Mouse (Mus musculus) cerebellum, postnatal 25 days (tissue): ENCODE data around the gene Olfr1392.
"Not testable (repeated sequence)": the region's sequence is repeated elsewhere in the genome, so short reads cannot be mapped to it uniquely, and the experiment has no call there.

Source experiments
- DNase-seq, 2 experiments: peaks; one replicate each; pipeline ENCODE4 v3.0.0; 2021; ENCODE audit warnings: mixed read lengths in 2 of 2

Gene Olfr1392

DNA sequence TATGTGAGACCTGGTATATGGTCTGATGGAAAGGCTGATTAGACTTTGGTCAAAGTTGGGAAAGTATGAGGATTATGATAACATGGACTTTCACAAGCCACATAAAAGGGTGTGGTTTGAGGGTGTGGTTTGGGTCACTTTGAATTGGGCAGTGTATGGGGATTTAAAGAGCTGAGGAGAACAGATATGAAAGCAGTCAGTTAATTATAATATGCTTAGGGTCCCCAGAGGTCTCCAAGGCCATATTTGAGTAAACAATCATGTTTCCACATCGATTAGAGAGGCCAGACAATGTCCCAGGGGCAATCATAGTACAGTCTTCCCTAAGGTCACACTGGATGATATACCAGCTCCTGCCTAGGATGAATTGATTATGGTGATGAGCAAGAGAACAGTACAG lies at the start of gene Olfr1392:
TSS of gene Olfr1392 (plus strand) at position 301 of the 400 bp plus-strand sequence.
- not testable (repeated sequence) for DNase-seq

GRCm38 (mm10) chr11:49235459-49236207 lies 49.4 kb upstream of the Olfr1392 start:
- DNase-seq = no peak

DNA sequence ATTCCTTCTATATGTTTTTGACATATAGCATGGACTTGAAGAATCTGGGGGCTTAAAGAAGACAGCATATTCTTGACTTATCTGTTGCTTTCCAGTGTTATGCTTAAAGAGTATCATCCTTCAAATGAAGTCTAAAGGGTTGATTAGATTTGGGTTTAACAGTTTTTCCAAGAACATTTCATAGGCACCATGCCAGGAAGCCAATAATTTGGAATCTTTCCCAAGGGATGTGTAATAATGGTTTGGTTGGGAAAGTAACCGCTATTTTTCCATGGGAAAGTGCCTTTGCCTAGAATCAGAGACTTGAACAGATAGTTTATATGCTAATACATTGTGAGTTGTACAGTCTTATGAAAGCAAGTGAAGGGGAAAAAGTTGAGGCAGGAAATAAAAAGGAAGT lies 48.2 kb upstream of the Olfr1392 start:
- DNase-seq = no peak

DNA sequence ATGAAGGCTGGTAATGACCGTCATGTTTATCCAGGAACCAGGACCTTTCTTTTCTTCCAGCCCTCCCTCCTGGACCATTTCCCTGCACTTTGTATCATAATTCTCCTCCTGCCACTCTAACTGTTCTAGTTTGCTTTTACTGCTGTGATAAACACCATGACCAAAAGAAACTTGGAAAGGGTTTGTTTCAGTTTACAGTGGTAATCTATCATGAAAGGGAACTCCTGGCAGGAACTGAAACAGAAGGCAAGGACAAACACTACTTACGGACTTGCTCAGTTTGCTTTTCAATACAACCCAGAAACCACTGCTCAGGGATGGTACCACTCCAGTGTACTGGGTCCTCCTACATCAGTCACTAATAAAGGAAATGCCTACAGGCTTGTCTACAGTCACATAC lies 47.5 kb upstream of the Olfr1392 start:
- DNase-seq = no peak

- DNase-seq = no peak
Observed at GRCm38 (mm10) chr11:49240310-49240709, 44.8 kb upstream of the Olfr1392 start.

- no peak for DNase-seq
Observed at GRCm38 (mm10) chr11:49240874-49241273, 44.2 kb upstream of the Olfr1392 start.

DNA sequence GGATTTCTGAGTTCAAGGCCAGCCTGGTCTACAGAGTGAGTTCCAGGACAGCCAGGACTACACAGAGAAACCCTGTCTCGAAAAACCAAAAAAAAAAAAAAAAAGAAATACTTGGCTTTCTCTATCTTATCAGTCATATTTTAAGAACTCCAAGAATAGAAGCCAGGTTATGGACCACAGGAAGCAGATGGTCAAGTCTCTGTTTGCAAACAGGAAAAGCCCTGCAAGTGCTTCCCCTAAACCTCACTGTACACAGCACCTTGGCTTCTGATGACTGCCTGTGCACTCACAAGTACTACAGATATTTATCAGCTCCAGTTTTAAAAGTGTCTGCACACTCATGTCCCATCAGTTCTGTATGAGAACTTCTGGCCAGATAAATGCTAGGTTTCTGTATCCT lies 43.6 kb upstream of the Olfr1392 start:
- no peak for DNase-seq

- DNase-seq = no peak
Observed at GRCm38 (mm10) chr11:49242944-49243626, 42.0 kb upstream of the Olfr1392 start.

GRCm38 (mm10) chr11:49243727-49244594 lies 41.1 kb upstream of the Olfr1392 start, which contains the start of gene Mgat1:
Gene Mgat1 (plus strand): TSS chr11:49244191.
- DNase-seq = peak; percentile 92 to 93

- no peak for DNase-seq
Observed at GRCm38 (mm10) chr11:49244595-49244930, 40.5 kb upstream of the Olfr1392 start.

DNA sequence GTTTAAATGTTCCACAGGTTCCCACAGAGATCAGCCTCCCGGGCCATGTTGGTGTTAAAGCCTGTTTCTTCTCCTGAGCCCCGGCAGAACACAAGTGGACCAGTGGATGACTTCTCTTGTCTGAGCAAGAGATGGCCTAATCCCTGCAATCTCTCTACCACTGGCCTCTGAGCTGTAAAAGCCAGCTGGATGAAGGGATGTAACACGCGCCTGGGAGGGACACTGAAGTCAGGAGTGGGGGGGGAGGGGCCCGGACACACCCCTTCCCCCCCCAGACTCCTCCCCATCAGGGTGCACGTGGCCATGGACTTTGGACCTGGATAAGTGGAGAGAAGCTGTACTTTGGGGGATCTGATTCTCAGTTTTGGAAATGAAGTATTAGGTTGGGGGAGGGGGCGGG lies 39.9 kb upstream of the Olfr1392 start:
- peak in 1 of 2 experiments; percentile 28 for DNase-seq

DNA sequence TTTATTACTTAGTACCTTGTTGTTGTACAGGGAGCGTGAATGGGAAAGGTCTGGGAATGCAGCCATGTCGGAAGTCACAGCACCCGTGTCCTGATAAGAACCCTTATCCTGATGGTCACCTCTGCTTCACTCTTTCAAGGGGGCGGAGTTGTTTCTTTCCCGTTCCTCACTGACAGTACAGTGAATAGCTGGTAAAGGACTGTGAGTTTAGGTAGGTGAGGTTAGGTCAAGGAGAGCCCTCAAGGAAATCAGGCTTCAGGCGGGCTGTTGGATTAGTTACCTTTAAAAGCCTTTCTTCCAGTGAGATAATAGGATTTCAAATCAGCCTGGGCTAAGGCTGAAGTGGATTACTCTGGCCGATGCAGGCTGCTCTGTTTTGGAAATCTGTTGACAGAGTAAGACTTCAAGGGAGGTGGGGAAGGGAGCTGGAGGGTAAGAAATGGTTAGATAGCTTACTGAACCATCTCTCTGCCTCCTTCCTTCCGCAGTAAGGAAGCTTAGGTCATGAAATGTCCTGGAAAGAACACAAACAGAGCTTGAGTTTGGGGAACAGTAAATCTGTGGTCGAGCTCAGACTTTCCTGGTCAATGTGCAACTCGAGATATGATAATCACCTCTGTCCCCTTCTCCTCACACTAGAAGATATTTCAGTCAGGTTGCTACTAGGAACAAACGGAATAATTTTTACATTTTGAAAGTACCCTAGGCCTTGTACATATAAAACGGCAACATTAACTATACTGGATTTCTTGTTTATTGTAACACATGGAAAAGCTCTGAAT lies 39.3 kb upstream of the Olfr1392 start:
- no peak for DNase-seq

- no peak for DNase-seq
Observed at GRCm38 (mm10) chr11:49246523-49246922, 38.6 kb upstream of the Olfr1392 start.

DNA sequence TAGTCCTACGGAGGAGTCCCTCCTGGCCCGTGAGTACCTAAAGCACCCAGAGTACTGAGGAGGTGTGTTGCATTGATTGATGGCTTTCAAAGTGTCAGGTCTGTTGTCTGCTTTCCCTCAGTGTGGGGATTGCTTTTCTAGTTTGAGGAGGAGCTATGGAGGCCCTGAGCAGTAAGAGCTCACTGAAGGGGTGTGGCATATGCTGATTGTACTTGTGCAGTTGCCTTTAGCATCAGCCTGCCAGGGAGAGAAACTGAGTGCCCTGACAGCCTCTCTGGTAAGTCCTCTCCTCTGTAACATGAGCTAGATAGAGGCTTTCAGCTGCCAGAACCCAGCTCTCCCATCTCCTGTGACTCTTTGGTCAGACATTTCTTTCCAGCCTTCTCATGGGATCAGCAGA lies 37.8 kb upstream of the Olfr1392 start:
- DNase-seq = no peak

DNA sequence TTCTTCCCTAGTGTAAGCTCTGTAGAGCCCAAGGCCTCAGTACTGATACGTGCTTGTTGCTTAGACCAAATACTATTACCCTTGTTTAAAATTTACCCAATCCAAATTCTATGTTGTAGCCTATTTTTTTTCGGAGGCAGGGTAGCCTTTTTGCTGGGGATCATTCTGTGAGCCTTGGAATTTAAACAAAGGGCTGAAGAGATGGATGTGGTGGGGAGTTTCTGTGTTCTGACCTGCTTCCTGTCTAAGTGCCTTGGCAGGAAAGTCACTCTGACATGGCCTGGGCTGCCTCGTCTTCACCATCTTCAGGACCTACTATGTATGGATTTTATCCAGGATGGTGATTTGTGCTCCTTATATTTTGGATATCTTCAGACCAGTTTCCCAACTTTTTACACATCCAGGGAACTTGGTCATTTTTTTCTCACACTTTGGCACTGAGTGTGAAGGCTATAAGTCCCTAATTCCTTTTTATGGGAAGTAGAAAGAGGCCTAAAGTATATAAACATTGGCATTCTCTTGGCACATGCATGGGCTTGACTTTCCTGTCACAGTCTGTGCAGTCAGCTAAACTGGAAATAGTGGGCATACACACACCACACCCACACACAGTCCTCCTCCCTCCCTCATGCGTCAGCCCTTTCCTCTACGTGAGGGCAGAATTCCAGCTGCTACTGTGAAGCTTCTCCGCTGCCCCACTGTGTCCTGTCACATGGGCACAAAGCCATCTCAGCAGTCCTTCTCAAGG lies 36.7 kb upstream of the Olfr1392 start:
- DNase-seq = peak in 1 of 2 experiments; percentile 23

DNA sequence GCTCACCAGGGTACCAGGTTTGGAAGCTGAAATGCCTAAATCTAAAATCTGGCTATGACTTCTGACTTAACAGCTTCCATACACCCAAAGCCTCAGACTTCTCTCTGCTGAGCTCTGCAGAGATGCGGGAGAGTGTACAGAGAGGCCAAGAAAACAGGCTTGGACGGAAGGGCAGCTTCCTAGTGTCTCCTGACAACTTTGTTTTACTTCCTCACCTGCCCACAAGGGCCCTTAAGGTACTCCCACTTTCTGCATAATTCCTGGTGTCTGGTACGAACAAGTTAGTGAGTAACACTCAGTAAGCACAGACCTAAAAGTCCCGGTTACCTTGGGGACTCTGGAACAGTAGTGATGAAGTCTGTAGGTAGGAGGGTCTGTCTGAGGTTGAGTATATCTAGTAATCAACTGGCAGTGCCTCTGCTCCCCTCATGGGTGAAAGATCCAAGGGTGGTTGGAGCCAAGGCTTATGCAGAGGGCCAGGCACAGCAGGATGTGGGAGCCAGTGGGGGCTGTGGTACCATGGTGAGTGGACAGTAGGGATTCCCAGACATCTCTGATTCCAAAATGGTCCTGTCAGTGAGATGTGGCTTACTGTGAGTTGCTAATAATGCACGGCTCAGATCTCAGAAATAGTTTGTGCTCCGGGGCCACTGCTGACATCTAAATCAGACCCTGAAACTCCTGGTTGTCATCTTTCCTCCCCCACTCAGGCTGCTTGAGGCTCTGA lies 35.9 kb upstream of the Olfr1392 start:
- DNase-seq = no peak

GRCm38 (mm10) chr11:49249811-49250421 lies 35.2 kb upstream of the Olfr1392 start:
- DNase-seq = no peak

DNA sequence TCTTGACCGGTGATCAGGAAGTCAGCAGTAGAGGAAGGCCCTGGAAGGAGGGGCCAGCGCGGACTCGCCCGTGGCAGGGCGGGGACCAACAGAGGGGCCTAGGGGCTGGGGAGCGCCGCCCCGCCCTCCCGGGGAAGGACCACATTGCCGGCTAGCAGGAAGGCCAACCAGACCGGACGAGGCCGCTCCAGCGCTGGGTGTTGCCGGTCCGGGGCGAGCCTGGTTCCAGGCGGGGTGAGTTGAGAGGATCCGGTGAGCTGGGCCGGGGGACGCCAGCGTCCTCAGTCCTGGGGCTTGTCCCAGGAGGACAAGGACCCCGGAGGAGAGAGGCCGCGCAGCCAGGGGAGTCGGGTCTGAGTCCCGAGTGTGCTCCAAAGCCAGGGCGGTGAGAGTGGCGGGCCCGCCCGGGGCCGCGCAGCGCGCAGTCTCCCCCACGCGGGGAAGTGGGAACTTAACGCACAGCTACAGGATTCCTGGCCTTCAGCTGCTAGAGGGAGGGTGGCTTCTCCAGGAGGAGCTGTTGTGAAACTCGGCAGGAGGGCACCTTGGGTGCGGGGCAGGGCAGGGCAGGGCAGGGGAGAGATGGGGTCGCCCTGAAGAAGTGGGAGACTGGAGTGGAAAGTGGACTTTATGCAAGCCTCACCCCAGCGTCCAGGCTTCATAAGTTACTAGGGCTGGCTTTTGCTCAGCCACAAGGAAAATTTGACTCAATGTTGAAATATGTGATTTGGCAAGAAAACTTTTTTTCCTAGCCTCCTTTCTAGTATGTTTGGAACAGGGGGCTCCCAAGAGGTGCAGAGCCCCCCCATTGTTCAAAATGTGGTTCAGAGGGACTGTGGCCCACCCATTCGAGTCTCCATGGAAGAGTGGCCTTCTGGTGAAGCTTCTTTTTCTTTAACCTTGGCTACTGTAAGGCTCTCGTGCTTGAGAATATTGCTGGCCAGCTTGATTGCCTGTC lies 34.4 kb upstream of the Olfr1392 start:
- DNase-seq = peak; percentile 63 to 72

GRCm38 (mm10) chr11:49251380-49251761 lies 33.7 kb upstream of the Olfr1392 start:
- no peak for DNase-seq
